Mouse (Mus musculus) CD4-positive, CD25-positive, alpha-beta regulatory T cell, adult 4 months (primary cell): ENCODE results near the gene Srsf4. TPM values are rescaled to one million over a fixed set of nuclear protein-coding genes. Genes with fewer than 3 reads are reported as not detected.

Experiments
- polyA plus RNA-seq, 2 experiments: library from polyadenylated mRNA; unstranded; fragments of 100-300 nt; shearing (Covaris generic); gene quantifications; one replicate each; pipeline ENCODE4 v1.2.1; 2017

Gene Srsf4
- polyA plus RNA-seq, 2 experiments from 2014 or later, result 6.7 to 13.2 TPM

Other genes starting within 250 kb of the Srsf4 start
- gene Ptpru, start 35.3 kb upstream of the Srsf4 start, polyA plus RNA-seq, result not detected
- 10 to 100 TPM; 32.8 to 34.9 TPM for gene Mecr, start 30.1 kb upstream of the Srsf4 start, polyA plus RNA-seq
- gene Tmem200b, start 48.2 kb downstream of the Srsf4 start, polyA plus RNA-seq, result not detected
- gene Gm10300, start 201.1 kb downstream of the Srsf4 start, polyA plus RNA-seq, result not detected
- gene Epb41, start 201.7 kb downstream of the Srsf4 start, polyA plus RNA-seq, result 10 to 100 TPM; 32.3 to 35.4 TPM